Mouse (Mus musculus) central nervous system, embryonic 14 days (tissue): ENCODE results near the gene Hmgcr. TPM values are rescaled to one million over a fixed set of nuclear protein-coding genes. Genes with fewer than 3 reads are reported as not detected.

ENCODE experiments used
- polyA plus RNA-seq: library from polyadenylated mRNA; depleted of rRNA; stranded (reverse); fragments of >200 nt; gene quantifications from 2 replicates; pipeline ENCODE4 v1.2.3, GENCODE M21; 2012; rRNA removed

Hmgcr gene
- polyA plus RNA-seq: 96.9 and 112 TPM in 2 replicates

DNA sequence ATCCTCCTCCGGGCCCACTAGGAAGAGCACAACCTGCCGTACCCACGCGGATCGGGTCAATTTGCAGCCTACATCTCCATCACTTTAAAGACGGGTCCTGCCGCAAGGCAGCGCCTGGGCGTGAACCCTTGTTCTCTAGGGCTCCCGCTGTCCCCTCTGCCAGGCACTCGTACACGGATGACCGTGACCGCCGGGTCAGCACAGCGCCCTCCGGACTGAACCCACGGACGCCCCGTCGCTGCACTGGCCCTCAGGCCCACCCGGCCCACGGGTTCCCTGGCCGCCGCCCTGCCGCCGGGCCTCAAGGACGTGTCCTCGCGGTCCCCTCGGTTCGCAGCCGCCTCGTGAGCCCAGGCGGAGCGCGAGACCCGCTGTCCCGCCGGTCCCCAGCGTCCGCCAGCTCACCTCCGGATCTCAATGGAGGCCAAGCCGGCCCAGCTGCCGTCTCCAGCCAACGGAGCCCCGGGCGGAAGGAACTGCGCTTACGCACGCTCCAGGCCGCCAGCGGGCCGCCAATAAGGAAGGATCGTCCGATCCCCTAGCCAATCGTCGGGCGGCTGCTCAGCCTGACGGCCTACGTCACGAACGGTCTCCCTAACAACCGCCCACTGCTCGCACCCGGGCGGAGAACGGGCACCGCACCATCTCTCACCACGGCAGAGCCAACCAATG is at the start of gene Hmgcr:
TSS of gene Hmgcr (minus strand) at position 531 of the 672 bp plus-strand sequence.

Other genes starting within 250 kb of the Hmgcr start
- 0.04 and 0.09 TPM in 2 replicates for gene Ankdd1b, start 199.7 kb downstream of the Hmgcr start, polyA plus RNA-seq
- not detected in 2 replicates for gene Gm17622, start 180.2 kb downstream of the Hmgcr start, polyA plus RNA-seq
- 5.6 and 6.0 TPM in 2 replicates for gene Polk, start 128.4 kb downstream of the Hmgcr start, polyA plus RNA-seq
- gene Col4a3bp, start 128.3 kb downstream of the Hmgcr start, polyA plus RNA-seq: 20.8 and 21.5 TPM in 2 replicates
- gene Ankrd31, start 77.3 kb upstream of the Hmgcr start, polyA plus RNA-seq: 0.01 TPM in 2 replicates